Mouse (Mus musculus): Measurements from ENCODE around the gene Jak3. TPM values are rescaled to one million over a fixed set of nuclear protein-coding genes. Genes with fewer than 3 reads are reported as not detected.
A peak's percentile ranks its signal among the peaks of the same experiment; 100 is the strongest.
"Not testable (repeated sequence)": the region's sequence is repeated elsewhere in the genome, so short reads cannot be mapped to it uniquely, and the experiment has no call there.

Jak3 gene
- total RNA-seq, 2 experiments from 2014 or later: 14.3 to 15.0 TPM

DNA sequence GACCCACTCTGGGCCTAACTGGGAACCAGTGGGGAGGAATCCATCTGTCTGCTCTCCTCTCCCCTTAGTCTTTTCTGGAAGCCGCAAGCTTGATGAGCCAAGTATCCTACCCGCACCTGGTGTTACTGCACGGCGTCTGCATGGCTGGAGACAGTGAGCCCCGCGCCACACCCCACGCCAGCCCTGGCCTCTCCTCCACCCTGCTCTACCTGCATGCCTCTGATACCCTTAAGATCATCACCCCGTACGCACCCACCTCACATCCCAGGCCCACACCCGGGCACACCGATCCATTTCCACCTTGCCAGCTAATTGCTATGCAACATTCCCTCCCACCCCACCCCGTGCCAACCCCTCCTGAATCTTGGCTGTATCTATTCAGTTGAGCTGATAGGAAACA, 6.7 kb downstream of the Jak3 start:
- DNase-seq: no peak
- intact Hi-C loops (cut with DNase I): no loop called here

DNA sequence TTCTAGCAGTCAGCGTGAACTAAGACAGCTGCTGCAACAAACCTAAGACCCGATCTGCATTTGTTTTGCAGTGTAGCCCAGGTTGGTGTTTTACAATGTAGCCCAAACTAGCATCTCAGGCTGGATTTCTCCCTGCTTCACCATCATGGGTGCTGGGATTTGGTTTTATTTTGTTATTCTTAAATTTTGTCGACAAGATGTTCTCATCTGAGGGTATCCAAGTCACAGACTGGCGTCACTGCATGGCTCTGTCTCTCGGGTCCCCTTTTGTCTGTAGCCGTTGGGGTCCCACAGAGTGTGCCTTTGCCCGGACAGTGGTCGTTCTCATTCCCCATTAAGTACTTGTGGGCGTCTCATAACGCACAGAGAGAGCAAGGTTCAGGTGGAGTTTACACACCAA, 8.6 kb downstream of the Jak3 start:
- DNase-seq: no peak
- intact Hi-C loops (cut with DNase I): no loop called here

DNA sequence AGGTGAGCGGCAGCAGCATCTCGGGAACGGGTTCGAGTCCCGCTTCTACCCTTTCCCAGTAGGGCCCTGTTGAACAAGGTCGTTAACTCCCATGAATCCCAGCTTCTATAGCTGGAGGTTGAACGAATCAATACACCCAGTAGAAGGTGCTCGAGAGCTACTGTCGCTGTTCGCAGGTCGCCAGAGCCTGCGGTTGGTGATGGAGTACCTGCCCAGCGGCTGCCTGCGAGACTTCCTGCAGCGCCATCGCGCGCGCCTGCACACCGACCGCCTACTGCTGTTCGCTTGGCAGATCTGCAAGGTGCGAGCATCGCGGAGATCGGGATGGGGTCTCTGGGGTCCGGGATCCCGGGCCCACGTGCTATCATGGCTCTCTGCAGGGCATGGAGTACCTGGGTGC, 9.5 kb downstream of the Jak3 start:
- intact Hi-C loops (cut with DNase I): no loop called here
- DNase-seq: no peak

DNA sequence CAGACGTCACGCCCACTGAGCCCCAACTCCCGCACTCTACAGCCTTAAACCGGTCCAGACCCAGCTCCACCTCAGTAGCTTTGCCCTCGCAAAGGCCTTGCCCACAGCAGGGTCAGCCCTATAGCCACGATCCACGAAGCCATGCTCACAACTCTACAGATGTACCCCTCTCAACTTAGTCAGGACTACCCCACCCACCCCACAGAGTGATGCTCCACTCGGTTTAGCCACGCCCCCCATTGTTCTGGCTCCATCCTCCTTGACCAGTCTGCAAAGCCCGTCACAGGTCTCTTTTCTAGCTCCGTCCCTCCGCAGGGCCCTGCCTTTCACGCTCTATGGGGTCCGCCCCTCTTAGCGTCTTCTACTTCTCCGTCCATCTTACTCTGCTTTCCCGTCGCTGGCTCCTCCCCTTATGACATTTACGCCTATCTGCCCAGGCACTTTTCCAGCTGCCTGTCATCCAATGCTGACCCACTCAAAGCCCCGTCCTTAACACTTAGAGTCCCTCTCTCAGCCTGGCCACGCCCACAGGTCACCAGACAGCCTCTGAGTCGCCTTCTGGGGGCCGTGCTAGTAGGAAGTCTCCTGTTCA, 10.1 kb downstream of the Jak3 start:
- peak in 1 of 2 experiments; percentile 31 for DNase-seq
- intact Hi-C loops (cut with DNase I): no loop called here

DNA sequence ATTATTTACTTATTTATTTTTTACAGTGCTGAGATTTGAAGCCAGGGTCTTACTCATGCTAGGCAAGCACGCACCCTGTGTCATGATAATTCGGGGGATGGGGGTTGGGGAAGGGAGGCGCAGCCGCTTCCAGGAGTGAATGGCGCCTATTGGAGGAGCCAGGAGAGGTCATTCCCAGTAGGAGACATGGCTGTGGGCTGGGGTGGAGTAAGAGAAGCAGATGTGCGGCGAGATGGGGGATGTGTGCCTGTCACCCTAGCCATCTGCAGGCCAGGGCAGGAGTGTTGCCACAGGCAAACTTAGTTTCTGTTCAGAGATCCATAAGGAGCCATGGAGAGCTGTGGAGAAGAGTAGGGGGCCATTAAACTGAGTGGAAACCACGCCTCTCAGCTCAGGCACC, 11.5 kb downstream of the Jak3 start:
- intact Hi-C loops (cut with DNase I): no loop called here

DNA sequence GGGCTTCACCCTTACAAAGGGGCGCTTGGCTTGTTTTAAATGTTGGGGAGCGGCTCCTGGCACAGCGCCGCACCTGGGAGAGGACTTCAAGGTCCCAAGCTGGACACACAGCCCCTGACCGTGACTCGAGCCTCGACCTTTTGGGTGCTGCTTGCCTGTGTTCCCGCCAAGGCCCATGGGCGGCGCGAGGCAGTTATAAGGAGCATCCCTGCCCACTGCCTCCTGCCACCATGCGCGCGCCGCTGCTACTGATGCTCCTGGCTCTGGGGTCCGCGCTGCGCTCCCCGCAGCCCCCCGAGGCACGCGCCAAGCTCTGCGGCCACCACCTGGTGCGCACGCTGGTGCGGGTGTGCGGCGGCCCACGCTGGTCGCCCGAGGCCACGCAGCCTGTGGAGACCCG, 12.9 kb downstream of the Jak3 start, which contains the start of gene Insl3:
Gene Insl3 (plus strand): TSS at position 187 of the 400 bp plus-strand sequence.
- intact Hi-C loops (cut with DNase I): no loop called here
- DNase-seq: no peak

More for the DNA sequence above, 11.5 kb downstream of the Jak3 start:
- DNase-seq: no peak

DNA sequence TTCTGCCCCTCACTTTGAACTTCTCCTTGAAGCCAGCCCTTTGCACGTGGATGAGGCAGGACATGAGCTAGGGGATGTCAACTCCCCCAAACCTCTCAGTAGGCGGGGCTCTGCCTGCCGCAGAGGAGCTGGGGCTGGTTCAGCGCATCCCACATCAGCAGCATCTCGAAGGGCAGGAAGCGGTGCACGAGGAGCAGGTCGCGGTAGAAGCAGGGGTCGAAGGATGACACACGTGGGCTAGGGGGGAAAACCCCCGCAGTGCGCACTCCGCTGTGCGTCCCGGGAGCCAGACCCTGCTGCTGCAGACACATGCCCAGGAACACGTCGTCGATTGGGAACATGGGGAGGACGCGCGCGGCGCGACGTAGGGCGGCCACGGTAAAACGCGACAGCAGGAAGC, 16.4 kb downstream of the Jak3 start:
- DNase-seq: no peak
- intact Hi-C loops (cut with DNase I): no loop called here

DNA sequence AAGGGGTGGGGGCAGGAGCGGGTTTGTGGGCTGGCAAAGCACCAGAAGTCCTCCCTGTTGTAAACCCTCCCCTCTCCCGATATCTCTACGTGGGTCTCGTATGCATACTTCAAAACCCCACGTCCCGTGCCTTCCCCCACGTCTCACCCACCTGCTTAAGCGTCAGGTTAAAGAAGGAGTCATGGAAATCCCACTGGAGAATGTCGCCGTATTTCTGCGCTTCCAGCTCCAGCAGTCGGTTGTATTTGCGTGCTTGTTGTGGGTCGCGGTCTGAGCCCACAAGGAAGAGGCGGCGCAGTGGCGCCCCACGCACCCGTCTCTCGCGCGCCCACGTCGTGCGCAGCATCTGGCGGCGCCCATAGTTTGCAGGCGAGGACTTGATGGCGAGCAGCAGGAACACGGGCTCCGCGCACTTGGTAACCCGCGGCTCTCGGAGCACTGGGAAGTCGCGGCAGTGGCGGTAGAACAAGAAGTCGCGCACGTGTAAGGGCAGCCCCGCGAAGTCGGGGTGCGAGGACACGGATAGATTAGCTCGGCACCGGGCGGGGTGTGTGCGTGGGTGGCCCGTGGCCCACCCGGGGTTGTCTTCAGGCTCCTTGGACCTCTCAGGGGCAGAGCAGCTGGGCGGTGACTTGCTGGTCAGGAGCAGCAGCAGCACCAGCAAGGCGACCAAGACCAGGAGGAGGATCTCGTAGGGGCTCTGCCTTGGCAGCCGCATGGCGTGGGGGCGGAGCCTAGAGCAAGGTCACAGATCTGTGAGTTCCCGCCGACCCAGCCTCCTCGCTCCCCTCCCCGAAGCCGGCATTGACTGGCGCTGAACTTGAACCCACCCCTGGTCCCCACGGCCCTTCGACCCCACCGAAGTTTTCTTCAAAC, 17.3 kb downstream of the Jak3 start:
- DNase-seq: no peak
- intact Hi-C loops (cut with DNase I): no loop called here

DNA sequence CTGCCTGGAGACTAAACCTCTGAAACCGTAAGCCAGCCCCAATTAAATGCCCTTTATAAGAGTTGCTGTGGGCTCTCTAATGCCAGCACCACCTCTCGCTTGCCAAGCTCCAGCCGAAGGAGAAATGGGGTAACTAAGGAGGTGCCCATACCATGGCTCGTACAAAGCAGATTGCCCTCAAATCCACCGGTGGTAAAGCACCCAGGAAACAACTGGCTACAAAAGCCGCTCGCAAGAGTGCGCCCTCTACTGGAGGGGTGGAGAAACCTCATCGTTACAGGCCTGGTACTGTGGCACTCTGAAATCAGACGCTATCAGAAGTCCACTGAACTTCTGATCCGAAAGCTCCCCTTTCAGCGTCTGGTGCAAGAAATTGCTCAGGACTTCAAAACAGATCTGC, 19.4 kb downstream of the Jak3 start:
- intact Hi-C loops (cut with DNase I); DNase-seq: not testable (repeated sequence)

DNA sequence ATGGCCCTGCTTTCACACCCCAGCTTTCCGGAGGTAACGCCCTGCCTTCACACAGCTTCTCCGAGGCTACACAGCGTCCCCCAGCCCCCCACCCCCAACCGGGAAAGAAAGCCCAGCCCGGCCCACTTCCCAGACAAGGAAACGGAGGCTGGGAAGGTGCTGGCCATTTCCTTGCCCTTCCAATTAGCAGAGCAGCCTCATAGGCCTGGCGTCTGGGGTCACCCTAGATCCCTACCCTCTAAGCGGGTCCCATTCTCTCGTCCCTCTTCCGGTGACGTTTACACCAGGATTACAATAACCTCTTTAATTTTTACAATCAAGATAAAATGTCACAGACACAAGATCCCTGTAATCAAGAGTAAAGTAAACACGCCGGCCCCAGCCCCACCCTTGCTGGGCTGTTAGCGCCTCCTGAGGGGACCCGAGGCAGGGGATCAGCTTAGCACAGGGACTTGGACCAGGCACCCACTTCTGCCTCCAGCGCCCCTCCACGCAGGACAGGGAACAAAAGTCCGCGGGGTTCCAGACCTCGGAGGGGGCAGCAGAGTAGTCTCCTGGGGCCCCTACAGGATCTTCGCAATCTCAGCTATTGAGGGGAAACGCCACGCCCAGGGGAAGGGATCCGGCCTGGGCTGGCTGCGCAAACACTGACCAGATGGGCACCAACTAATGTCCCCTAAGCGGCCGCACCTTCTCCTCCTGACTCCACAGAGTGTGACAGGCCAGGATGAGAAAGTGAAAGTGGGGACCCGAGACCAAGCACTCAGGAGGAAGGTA, 24.6 kb downstream of the Jak3 start:
- peak; percentile 38 to 52 for DNase-seq
- intact Hi-C loops (cut with DNase I): no loop called here

DNA sequence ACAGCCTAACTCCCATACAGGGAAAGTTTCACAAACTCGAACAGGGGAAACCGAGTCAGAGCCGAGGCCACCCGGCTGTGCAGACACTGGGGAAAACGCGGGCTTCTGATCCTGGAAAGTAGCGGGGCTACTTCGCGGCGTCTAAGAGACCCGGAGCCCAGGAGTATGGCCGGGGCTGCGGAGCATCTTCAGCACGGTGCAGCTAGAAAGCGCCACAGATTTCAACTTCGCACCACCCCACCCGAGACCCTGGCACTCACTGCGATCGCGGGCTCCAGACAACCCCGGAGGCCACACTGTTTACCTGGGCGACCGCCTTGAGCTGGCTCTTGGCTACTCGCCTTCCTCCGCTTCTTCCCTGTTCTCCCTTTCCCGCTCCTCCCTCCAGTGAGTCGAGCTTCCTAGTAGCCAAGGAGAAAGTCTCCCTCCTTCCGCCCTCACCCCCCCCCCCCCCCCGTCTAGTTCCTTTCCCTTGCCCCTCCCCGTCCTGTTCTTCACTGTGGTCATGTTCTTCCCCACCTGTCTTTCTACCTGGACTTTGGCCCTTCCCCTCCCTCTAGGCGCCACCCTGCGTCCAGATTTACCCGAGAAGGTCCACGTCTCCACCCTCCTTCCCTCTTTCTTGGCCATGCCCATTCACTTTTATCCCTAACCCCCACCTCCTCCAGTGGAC, 25.5 kb downstream of the Jak3 start, which contains the start of gene B3gnt3:
Gene B3gnt3 (minus strand): TSS at position 376 of the 673 bp plus-strand sequence.
- intact Hi-C loops (cut with DNase I): no loop called here
- no peak for DNase-seq

DNA sequence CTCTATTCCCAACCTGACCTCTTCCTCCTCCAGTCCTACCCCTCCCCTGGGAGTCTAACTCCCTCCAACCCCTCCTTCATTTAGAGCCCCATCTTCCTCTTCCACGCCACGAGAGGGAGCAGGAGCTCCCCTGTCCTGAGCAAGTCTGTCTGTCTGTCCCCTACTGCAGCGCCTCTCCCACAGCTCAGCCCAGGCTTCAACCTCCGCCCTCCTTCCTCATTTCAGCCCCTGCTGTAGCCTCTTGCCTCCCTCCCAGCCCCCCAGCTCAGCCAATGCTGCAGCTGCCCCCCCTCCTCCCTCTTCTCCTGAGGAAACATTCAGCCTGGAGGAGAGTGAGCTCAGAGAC, 26.0 kb downstream of the Jak3 start:
- DNase-seq: no peak
- intact Hi-C loops (cut with DNase I): no loop called here

DNA sequence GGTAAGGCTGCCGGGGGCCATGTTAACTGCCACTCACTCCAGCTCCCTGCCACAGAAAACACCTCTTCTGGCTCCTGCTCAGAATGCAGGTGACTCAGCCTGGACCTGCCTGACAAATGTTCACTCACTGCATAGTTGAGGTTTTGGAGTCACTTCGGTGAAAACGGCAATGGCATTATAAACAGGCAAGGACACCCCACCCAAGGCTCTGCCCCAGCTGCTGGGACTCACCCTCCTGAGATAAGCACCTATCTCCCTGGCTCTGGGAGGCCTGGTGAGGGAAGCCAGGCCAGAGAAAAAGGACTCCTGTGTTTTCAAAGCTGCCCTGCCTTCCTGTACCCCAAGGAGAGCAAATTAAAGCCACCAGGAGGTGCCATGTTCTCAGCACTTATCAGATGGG, 26.8 kb downstream of the Jak3 start:
- intact Hi-C loops (cut with DNase I): no loop called here
- DNase-seq: no peak

DNA sequence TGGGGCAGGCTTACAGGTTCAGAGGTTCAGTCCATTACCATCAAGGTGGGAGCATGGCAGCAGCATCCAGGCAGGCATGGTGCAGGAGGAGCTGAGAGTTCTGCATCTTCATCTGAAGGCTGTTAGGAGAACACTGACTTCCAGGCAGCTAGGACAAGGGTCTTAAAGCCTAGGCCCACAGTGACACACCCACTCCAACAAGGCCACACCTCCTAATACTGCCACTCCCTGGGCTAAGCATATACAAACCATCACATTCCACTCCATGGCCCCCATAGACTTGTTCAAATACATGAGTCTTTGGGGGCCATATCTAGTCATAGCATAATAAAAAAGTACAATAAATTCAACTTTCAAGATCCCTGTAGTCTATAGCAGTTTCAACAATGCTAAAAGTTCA, 27.3 kb downstream of the Jak3 start:
- intact Hi-C loops (cut with DNase I): not testable (repeated sequence)

DNA sequence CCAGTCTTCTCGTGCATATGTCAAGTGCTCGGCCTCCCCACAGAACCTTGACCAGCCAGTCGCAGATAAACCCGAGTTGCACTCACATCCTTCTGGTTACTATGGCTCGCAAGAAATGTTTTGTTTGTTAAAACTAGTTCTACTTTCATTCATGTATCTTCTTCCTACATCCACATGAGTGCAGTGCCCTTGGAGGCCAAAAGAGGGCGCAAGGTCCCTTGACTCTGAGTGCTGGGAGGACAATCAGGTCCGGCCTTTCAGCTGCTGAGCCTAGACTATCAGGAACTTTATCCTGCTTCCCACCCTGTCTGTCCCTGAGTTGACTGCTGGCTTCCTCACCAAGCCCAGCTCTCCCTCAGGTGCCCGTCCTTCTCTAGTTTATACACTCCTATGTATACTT, 31.8 kb downstream of the Jak3 start:
- DNase-seq: peak; percentile 52 to 67

More for the DNA sequence above, 27.3 kb downstream of the Jak3 start:
- not testable (repeated sequence) for DNase-seq

DNA sequence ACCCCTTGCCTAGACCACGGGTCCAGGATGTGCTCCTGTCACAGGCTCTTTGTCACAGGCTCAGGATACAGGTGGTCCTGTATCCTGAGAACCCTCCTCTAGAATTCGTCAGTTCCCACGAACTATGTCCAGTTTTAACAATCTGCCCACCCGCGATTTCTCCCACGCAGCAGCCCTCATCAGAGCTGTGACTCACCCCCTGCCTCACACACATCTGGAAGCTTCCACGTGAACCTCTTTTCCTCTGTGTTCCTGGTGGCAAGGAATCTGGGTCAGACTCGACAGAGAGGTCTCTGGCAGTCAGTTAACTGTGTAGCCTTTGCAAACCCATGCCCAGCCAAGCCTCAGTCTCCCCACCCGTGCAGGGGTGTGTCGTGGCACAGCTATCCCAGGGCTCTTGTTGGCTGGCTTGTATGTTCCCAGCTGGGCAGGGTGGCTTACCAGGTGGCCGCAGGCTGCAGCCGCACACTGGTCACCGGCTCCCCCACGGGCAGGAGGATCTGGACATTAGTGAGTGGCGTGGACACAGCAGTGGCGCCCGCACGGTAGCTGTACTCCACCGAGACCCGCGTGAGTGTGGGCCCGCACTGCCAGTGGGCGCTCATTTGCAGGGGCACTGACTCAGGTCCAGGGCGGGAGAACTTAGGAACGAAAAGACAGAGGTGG, 33.2 kb downstream of the Jak3 start:
- DNase-seq: no peak
- intact Hi-C loops (cut with DNase I): loop anchor here (1.0 kb wide), 1 partner anchor 22 kb away; no protein-coding TSS in a partner anchor

More for the DNA sequence above, 31.8 kb downstream of the Jak3 start:
- intact Hi-C loops (cut with DNase I): no loop called here

DNA sequence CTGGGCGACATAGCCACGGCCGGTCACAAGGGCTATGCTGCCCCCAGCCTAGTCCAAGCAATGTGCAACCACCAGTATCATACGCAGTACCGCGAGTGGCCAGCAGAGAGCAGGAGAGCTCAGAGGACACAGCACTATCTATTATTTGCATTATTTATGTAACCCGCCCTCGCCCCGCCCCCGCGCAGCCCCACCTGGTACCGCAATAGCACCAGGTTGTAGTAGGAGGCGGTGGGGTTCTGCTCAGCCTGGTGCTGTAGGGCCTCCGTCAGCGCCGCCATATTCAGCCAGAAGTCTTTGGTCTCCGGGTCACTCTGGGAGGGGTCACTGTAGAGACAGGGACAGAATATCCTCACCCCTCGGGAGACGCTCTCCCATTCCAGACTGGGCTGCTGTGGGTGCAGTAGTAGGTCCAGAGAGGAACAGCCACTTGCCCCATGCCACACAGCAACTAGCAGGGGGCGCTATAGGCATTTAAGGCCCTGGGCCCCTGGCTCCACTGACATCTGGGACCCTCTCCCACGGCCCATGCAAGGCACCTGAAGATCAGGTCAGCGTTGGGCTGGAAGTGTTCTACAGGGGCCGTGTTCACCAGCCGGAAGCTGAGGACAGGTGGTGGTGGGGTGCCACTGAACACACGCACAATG, 33.8 kb downstream of the Jak3 start:
- intact Hi-C loops (cut with DNase I): loop anchor here (1.0 kb wide), 1 partner anchor 21 kb away; no protein-coding TSS in a partner anchor

DNA sequence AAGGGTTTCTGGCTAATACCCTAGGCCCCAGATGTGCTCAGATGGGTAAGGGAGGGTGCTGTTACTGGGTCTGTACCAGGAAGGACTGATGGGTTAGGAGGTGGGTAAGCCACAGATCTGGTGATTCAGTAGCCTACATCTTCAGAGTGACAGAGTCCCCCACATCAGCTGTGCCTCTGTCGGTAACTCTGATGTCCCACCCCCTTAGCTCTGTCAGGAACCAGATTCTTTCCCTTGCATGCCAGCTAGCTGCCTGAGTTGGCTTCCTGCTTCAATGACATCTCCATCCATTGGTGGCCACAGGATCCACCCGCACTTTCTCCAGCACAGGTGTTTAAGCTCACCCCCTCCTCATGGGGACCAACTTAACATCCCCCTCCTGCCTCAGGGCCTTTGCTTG, 35.5 kb downstream of the Jak3 start:
- intact Hi-C loops (cut with DNase I): no loop called here
- DNase-seq: no peak

More for the DNA sequence above, 33.8 kb downstream of the Jak3 start:
- peak; percentile 80 to 87 for DNase-seq

DNA sequence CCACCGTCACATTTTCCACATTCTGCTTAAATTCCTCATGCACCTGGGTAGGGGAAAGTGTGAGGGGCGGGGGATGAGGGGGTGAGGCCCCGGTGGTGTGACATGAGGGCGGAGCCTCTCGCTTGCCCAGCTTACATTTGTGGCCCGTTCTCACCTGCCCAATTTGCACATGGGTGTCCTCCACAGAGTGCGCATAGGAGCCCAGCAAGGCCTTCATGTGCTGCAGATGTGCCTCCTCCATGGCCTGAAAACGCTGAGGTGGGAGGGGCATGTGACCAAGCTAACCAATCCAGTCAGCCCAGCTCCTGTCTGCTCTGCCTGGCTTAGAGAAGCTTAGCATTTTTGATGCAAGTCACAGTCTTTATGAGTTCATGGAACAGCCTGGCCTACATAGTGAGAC, 39.4 kb downstream of the Jak3 start:
- intact Hi-C loops (cut with DNase I): no loop called here
- DNase-seq: no peak

Data from heart, postnatal 10 days (tissue).